Mouse (Mus musculus): ENCODE results near the gene Insr.

Gene Insr

GRCm38 (mm10) chr8:3273799-3274198, 5.6 kb downstream of the Insr start:
- DNase-seq = no peak

GRCm38 (mm10) chr8:3267449-3267761, 12.0 kb downstream of the Insr start:
- no peak for DNase-seq

- DNase-seq = no peak
These were observed 12.6 kb downstream of the Insr start for GRCm38 (mm10) chr8:3266686-3267448.

- no peak for DNase-seq
These were observed 14.2 kb downstream of the Insr start for GRCm38 (mm10) chr8:3265182-3265581.

- no peak for DNase-seq
These were observed 16.6 kb downstream of the Insr start for GRCm38 (mm10) chr8:3262779-3263178.

GRCm38 (mm10) chr8:3261101-3261500, 18.3 kb downstream of the Insr start:
- DNase-seq = no peak

- DNase-seq = no peak
These were observed 19.1 kb downstream of the Insr start for GRCm38 (mm10) chr8:3260127-3260811.

GRCm38 (mm10) chr8:3256147-3256940, 23.1 kb downstream of the Insr start:
- peak; percentile 48 for DNase-seq

GRCm38 (mm10) chr8:3255321-3255720, 24.1 kb downstream of the Insr start:
- DNase-seq = no peak

GRCm38 (mm10) chr8:3253179-3253578, 26.2 kb downstream of the Insr start:
- DNase-seq = no peak

- peak; percentile 58 for DNase-seq
These were observed 26.8 kb downstream of the Insr start for GRCm38 (mm10) chr8:3252665-3253064.

GRCm38 (mm10) chr8:3251101-3251500, 28.3 kb downstream of the Insr start:
- no peak for DNase-seq

- no peak for DNase-seq
These were observed 29.5 kb downstream of the Insr start for GRCm38 (mm10) chr8:3249886-3250285.

- DNase-seq = no peak
These were observed 30.7 kb downstream of the Insr start for GRCm38 (mm10) chr8:3248704-3249103.

GRCm38 (mm10) chr8:3247129-3247528, 32.3 kb downstream of the Insr start:
- DNase-seq = no peak

- no peak for DNase-seq
These were observed 36.2 kb downstream of the Insr start for GRCm38 (mm10) chr8:3243229-3243628.

- no peak for DNase-seq
These were observed 38.7 kb downstream of the Insr start for GRCm38 (mm10) chr8:3240725-3241124.

GRCm38 (mm10) chr8:3239641-3240040, 39.8 kb downstream of the Insr start:
- DNase-seq = no peak

- DNase-seq = no peak
These were observed 40.6 kb downstream of the Insr start for GRCm38 (mm10) chr8:3238792-3239191.

GRCm38 (mm10) chr8:3237319-3237718, 42.1 kb downstream of the Insr start:
- no peak for DNase-seq

- DNase-seq = no peak
These were observed 43.1 kb downstream of the Insr start for GRCm38 (mm10) chr8:3236277-3236676.

GRCm38 (mm10) chr8:3234569-3234968, 44.8 kb downstream of the Insr start:
- no peak for DNase-seq

- no peak for DNase-seq
These were observed 46.8 kb downstream of the Insr start for GRCm38 (mm10) chr8:3232601-3233000.

All from kidney, adult 11 months (tissue).